Mouse (Mus musculus): ENCODE data around the gene Tbc1d16. TPM values are rescaled to one million over a fixed set of nuclear protein-coding genes. Genes with fewer than 3 reads are reported as not detected.

Tbc1d16 gene
- polyA plus RNA-seq, 1 experiment from 2014 or later: 1.5 TPM

- no peak for ATAC-seq (ENCODE audit: low read depth)
- Histone ChIP-seq H3K4me3 (replicated peaks) (no peak overlapping the region), H3K9ac (no peak overlapping the region), H3K27me3 (no peaks in the 10 kb centered on the region), H3K27ac (no peak overlapping the region), H3K4me1 (replicated peaks) (no peaks in the 10 kb centered on the region), H3K9me3 (replicated peaks) (no peaks in the 10 kb centered on the region), H3K4me2 (no peak overlapping the region), H3K36me3 (no peaks in the 10 kb centered on the region)
- whole genome bisulfite sequencing (ENCODE audit: insufficient replicate concordance): 67% methylated on average over 14 of the region's 14 CpGs
- DNase-seq: no peak
Observed at GRCm38 (mm10) chr11:119152321-119152831, 75.9 kb downstream of the Tbc1d16 start.

GRCm38 (mm10) chr11:119151073-119151607 is 77.2 kb downstream of the Tbc1d16 start:
- WGBS (ENCODE audit: insufficient replicate concordance): 78% methylated on average over 10 of the region's 10 CpGs
- no peak overlapping the region for H3K27ac ChIP-seq

GRCm38 (mm10) chr11:119150442-119150841 is 77.9 kb downstream of the Tbc1d16 start:
- Histone ChIP-seq H3K9me3 (replicated peaks) (no peaks in the 10 kb centered on the region), H3K27ac (no peak overlapping the region), H3K36me3 (no peaks in the 10 kb centered on the region), H3K4me1 (replicated peaks) (no peaks in the 10 kb centered on the region), H3K27me3 (no peaks in the 10 kb centered on the region), H3K4me3 (replicated peaks) (no peak overlapping the region), H3K9ac (no peak overlapping the region), H3K4me2 (no peak overlapping the region)
- ATAC-seq (ENCODE audit: low read depth): no peak
- no peak for DNase-seq
- WGBS (ENCODE audit: insufficient replicate concordance): 65% methylated on average over 10 of the region's 10 CpGs

More at GRCm38 (mm10) chr11:119151073-119151607, 77.2 kb downstream of the Tbc1d16 start:
- H3K9ac ChIP-seq: no peak overlapping the region
- no peaks in the 10 kb centered on the region for H3K9me3 ChIP-seq (replicated peaks)
- no peak for DNase-seq
- H3K4me3 ChIP-seq (replicated peaks): no peak overlapping the region
- H3K4me1 ChIP-seq (replicated peaks): no peaks in the 10 kb centered on the region
- no peak for ATAC-seq (ENCODE audit: low read depth)
- no peaks in the 10 kb centered on the region for H3K27me3 ChIP-seq
- H3K36me3 ChIP-seq: no peaks in the 10 kb centered on the region
- no peak overlapping the region for H3K4me2 ChIP-seq

GRCm38 (mm10) chr11:119148829-119149228 is 79.5 kb downstream of the Tbc1d16 start:
- no peak overlapping the region for H3K4me3 ChIP-seq (replicated peaks)
- ATAC-seq (ENCODE audit: low read depth): no peak
- H3K4me2 ChIP-seq: no peak overlapping the region
- no peaks in the 10 kb centered on the region for H3K36me3 ChIP-seq
- H3K27me3 ChIP-seq: no peaks in the 10 kb centered on the region
- no peak for DNase-seq
- H3K9ac ChIP-seq: no peak overlapping the region
- WGBS (ENCODE audit: insufficient replicate concordance): 86% methylated on average over 13 of the region's 13 CpGs
- no peaks in the 10 kb centered on the region for H3K4me1 ChIP-seq (replicated peaks)
- no peaks in the 10 kb centered on the region for H3K9me3 ChIP-seq (replicated peaks)
- H3K27ac ChIP-seq: no peak overlapping the region

GRCm38 (mm10) chr11:119147153-119147552 is 81.1 kb downstream of the Tbc1d16 start:
- Histone ChIP-seq H3K9ac (no peak overlapping the region), H3K9me3 (replicated peaks) (no peaks in the 10 kb centered on the region), H3K27ac (no peak overlapping the region), H3K4me3 (replicated peaks) (no peak overlapping the region), H3K4me1 (replicated peaks) (no peaks in the 10 kb centered on the region), H3K27me3 (no peaks in the 10 kb centered on the region), H3K36me3 (no peaks in the 10 kb centered on the region), H3K4me2 (no peak overlapping the region)
- 67% methylated on average over 8 of the region's 8 CpGs for WGBS (ENCODE audit: insufficient replicate concordance)
- ATAC-seq (ENCODE audit: low read depth): no peak
- no peak for DNase-seq

GRCm38 (mm10) chr11:119146140-119146539 is 82.2 kb downstream of the Tbc1d16 start:
- DNase-seq (peak; percentile 17), ATAC-seq (ENCODE audit: low read depth) (no peak)
- Histone ChIP-seq H3K27me3 (no peaks in the 10 kb centered on the region), H3K27ac (no peak overlapping the region), H3K9me3 (replicated peaks) (no peaks in the 10 kb centered on the region), H3K4me1 (replicated peaks) (no peaks in the 10 kb centered on the region), H3K4me2 (no peak overlapping the region), H3K4me3 (replicated peaks) (no peak overlapping the region), H3K9ac (no peak overlapping the region), H3K36me3 (no peaks in the 10 kb centered on the region)
- 19% methylated on average over 12 of the region's 12 CpGs for WGBS (ENCODE audit: insufficient replicate concordance)

- DNase-seq: no peak
- Histone ChIP-seq H3K9me3 (replicated peaks) (no peaks in the 10 kb centered on the region), H3K9ac (no peak overlapping the region), H3K4me3 (replicated peaks) (no peak overlapping the region), H3K4me2 (no peak overlapping the region), H3K27me3 (no peaks in the 10 kb centered on the region), H3K4me1 (replicated peaks) (no peaks in the 10 kb centered on the region), H3K36me3 (no peaks in the 10 kb centered on the region), H3K27ac (no peak overlapping the region)
- 78% methylated on average over 16 of the region's 16 CpGs for WGBS (ENCODE audit: insufficient replicate concordance)
- no peak for ATAC-seq (ENCODE audit: low read depth)
Observed at GRCm38 (mm10) chr11:119144801-119145475, 83.4 kb downstream of the Tbc1d16 start.

- 73% methylated on average over 16 of the region's 16 CpGs for WGBS (ENCODE audit: insufficient replicate concordance)
- Histone ChIP-seq H3K4me2 (no peak overlapping the region), H3K27ac (no peak overlapping the region), H3K27me3 (no peaks in the 10 kb centered on the region), H3K9ac (no peak overlapping the region), H3K4me1 (replicated peaks) (no peaks in the 10 kb centered on the region), H3K9me3 (replicated peaks) (no peaks in the 10 kb centered on the region), H3K4me3 (replicated peaks) (no peak overlapping the region), H3K36me3 (no peaks in the 10 kb centered on the region)
- ATAC-seq (ENCODE audit: low read depth): no peak
- no peak for DNase-seq
Observed at GRCm38 (mm10) chr11:119143376-119144002, 84.8 kb downstream of the Tbc1d16 start.

GRCm38 (mm10) chr11:119142615-119143014 is 85.7 kb downstream of the Tbc1d16 start:
- no peak for ATAC-seq (ENCODE audit: low read depth)
- Histone ChIP-seq H3K27me3 (no peaks in the 10 kb centered on the region), H3K4me3 (replicated peaks) (no peak overlapping the region), H3K9me3 (replicated peaks) (no peaks in the 10 kb centered on the region), H3K4me1 (replicated peaks) (no peaks in the 10 kb centered on the region), H3K4me2 (no peak overlapping the region), H3K9ac (no peak overlapping the region), H3K27ac (no peak overlapping the region), H3K36me3 (no peaks in the 10 kb centered on the region)
- 76% methylated on average over 8 of the region's 8 CpGs for WGBS (ENCODE audit: insufficient replicate concordance)
- DNase-seq: no peak

- Histone ChIP-seq H3K27me3 (no peaks in the 10 kb centered on the region), H3K4me1 (replicated peaks) (peaks cover 11% of the 10 kb centered on the region), H3K36me3 (no peaks in the 10 kb centered on the region), H3K9me3 (replicated peaks) (no peaks in the 10 kb centered on the region), H3K4me2 (no peak overlapping the region), H3K4me3 (replicated peaks) (no peak overlapping the region), H3K27ac (no peak overlapping the region), H3K9ac (no peak overlapping the region)
- 76% methylated on average over 6 of the region's 6 CpGs for WGBS (ENCODE audit: insufficient replicate concordance)
- DNase-seq: no peak
- ATAC-seq (ENCODE audit: low read depth): no peak
Observed at GRCm38 (mm10) chr11:119139026-119139425, 89.3 kb downstream of the Tbc1d16 start.

GRCm38 (mm10) chr11:119138205-119138604 is 90.1 kb downstream of the Tbc1d16 start:
- WGBS (ENCODE audit: insufficient replicate concordance): 62% methylated on average over 9 of the region's 9 CpGs

More at GRCm38 (mm10) chr11:119138205-119138604, 90.1 kb downstream of the Tbc1d16 start:
- ATAC-seq (ENCODE audit: low read depth) (no peak), DNase-seq (no peak)
- Histone ChIP-seq H3K4me3 (replicated peaks) (no peak overlapping the region), H3K36me3 (no peaks in the 10 kb centered on the region), H3K4me2 (no peak overlapping the region), H3K9me3 (replicated peaks) (no peaks in the 10 kb centered on the region), H3K27me3 (no peaks in the 10 kb centered on the region), H3K4me1 (replicated peaks) (peaks cover 18% of the 10 kb centered on the region), H3K27ac (no peak overlapping the region), H3K9ac (no peak overlapping the region)

Data from liver, embryonic 13.5 days (tissue).